Mouse (Mus musculus) skeletal muscle tissue, adult 2 months (tissue): Measurements from ENCODE around the gene Wfdc10.

ENCODE experiments used
- DNase-seq: peaks from one replicate; pipeline ENCODE4 v3.0.0-alpha.2; 2012; ENCODE audit warnings: low read depth, low spot score

The Wfdc10 gene

DNA sequence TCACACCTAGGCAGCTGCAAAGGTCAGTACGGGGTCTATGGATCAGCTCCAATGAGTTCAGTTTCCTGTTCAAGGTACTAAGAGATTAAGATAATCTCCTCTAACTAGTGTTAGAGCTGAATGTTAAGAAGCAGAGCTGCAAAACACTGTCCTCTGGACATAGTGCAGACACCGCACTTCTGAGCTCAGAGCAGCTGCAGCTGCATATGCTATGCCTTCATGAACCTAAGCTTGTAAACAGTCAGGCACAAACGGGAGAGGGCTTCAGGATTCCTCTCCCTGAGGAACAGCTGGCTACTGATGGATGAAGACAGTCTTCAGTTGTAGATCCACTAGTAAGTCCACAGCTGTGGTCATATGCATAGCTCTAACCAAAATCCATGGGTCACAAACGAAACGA is 45.1 kb downstream of the Wfdc10 start:
- DNase-seq = no peak

DNA sequence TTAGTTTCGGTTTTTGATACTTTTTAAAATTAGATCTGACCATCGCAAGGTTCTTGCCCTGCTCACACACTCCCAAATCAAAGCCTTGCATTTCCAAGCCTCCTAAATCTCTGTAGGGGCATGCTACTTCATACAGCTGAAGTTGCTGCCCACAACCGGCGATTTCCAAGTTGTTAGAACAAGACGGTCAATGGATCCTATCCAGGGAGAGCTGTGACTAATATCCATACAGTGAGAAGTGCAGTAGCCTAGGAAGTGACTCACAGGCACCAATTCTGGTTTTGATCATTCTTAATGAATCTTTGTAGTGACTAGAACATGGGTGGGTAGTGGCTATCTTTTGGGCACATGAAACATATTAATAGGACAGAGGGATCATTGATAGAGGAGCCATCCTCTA is 45.9 kb downstream of the Wfdc10 start:
- no peak for DNase-seq

DNA sequence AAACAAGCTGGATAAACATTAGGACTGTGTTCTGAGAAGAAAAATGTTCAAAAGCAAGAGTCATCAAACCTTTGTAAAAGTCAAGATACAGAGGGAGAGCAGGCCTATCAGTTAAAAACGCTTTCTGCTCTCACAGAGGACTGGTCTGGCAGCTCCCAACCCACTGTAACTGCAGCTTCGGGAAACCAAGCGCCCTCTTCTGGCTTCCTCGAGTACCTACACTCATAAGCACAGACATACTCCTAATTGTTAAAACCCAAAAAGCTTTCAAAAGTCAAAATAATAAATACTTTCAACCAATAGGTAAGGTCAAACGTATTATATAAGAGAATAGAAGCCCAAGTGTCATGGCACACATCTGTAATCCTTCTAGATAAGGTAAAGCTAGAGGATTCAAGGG is 48.4 kb downstream of the Wfdc10 start:
- DNase-seq = no peak

DNA sequence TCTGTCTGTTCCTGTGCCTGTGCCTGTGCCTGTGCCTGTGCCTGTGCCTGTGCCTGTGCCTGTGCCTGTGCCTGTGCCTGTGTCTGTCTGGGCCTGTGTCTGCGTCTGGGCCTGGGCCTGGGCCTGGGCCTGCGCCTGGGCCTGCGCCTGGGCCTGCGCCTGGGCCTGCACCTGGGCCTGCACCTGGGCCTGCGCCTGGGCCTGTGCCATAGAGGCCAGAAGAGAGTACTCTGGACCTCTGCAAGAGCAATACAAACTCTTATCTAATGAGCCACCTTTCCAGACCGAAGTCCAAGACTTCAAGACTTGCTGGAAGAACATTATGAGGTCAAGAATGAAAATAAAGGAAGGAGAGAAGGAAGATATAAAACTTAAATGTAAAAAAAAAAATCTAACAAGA is 49.5 kb downstream of the Wfdc10 start:
- DNase-seq = no peak

DNA sequence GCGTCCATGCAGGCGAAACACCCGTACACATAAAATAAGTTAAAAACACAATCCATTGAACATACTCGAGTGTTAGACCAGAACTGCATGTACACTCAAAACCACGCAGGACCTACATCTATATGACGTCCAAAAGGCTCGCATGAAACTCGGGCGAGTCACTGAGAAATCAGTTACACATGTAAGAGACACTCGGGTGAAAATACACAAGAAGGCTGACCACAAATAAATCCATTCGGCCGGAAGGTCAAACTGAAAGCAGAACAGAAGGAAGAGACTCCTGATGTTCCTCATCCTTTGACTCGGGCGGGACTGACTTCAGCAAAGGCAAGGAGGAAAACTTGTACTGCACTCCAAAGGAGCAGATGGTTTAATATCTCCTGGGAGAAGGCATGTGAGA is 50.1 kb downstream of the Wfdc10 start:
- no peak for DNase-seq
